Mouse (Mus musculus) splenic B cell, adult 2 months (primary cell): ENCODE data around the gene 3110040M04Rik.
A peak's percentile ranks its signal among the peaks of the same experiment; 100 is the strongest.
"Not testable (repeated sequence)": the region's sequence is repeated elsewhere in the genome, so short reads cannot be mapped to it uniquely, and the experiment has no call there.

ENCODE experiments used
- DNase-seq: peaks from one replicate; pipeline ENCODE4 v3.0.0-alpha.2; 2011; ENCODE audit warnings: low read depth, low spot score
- H3K27me3 ChIP-seq: 2 replicates; pipeline ENCODE4 v1.6.1; 2012; ENCODE audit warnings: mild to moderate bottlenecking, low read length, moderate library complexity, mixed read lengths; ENCODE audit not compliant: control insufficient read depth, poor library complexity, insufficient read depth, severe bottlenecking
- H3K36me3 ChIP-seq: 2 replicates; pipeline ENCODE4 v1.6.1; 2012; ENCODE audit warnings: mild to moderate bottlenecking, low read length, moderate library complexity, mixed read lengths; ENCODE audit not compliant: control insufficient read depth, poor library complexity, insufficient read depth, severe bottlenecking

3110040M04Rik gene

GRCm38 (mm10) chr1:151178505-151179083, 25.3 kb upstream of the 3110040M04Rik start:
- H3K36me3 ChIP-seq: no peaks in the 10 kb centered on the region
- DNase-seq: no peak
- H3K27me3 ChIP-seq: no peaks in the 10 kb centered on the region

GRCm38 (mm10) chr1:151180167-151180566, 23.8 kb upstream of the 3110040M04Rik start:
- DNase-seq: no peak
- no peaks in the 10 kb centered on the region for H3K27me3 ChIP-seq
- H3K36me3 ChIP-seq: no peaks in the 10 kb centered on the region

- not testable (repeated sequence) for H3K27me3 ChIP-seq, DNase-seq, H3K36me3 ChIP-seq
These were observed 21.7 kb upstream of the 3110040M04Rik start, which contains the start of gene Gm47985 for GRCm38 (mm10) chr1:151182266-151182665. Gm47985 (plus strand) TSS chr1:151182537.

- H3K36me3 ChIP-seq, H3K27me3 ChIP-seq, DNase-seq: not testable (repeated sequence)
These were observed 17.7 kb upstream of the 3110040M04Rik start for GRCm38 (mm10) chr1:151186186-151186585.

GRCm38 (mm10) chr1:151186879-151187424, 17.0 kb upstream of the 3110040M04Rik start:
- DNase-seq, H3K36me3 ChIP-seq, H3K27me3 ChIP-seq: not testable (repeated sequence)

- Histone ChIP-seq H3K36me3 (no peaks in the 10 kb centered on the region), H3K27me3 (no peaks in the 10 kb centered on the region)
- DNase-seq: peak; percentile 10
These were observed 15.5 kb upstream of the 3110040M04Rik start for GRCm38 (mm10) chr1:151188469-151188868.

- not testable (repeated sequence) for DNase-seq, H3K27me3 ChIP-seq, H3K36me3 ChIP-seq
These were observed 11.8 kb upstream of the 3110040M04Rik start, which contains the start of gene Gm8947 for GRCm38 (mm10) chr1:151192075-151192474. Gm8947 (plus strand) TSS chr1:151192376.

GRCm38 (mm10) chr1:151192739-151193138, 11.2 kb upstream of the 3110040M04Rik start:
- H3K36me3 ChIP-seq, DNase-seq, H3K27me3 ChIP-seq: not testable (repeated sequence)

GRCm38 (mm10) chr1:151195986-151196385, 7.9 kb upstream of the 3110040M04Rik start:
- not testable (repeated sequence) for DNase-seq

GRCm38 (mm10) chr1:151196690-151197089, 7.2 kb upstream of the 3110040M04Rik start:
- DNase-seq, H3K36me3 ChIP-seq, H3K27me3 ChIP-seq: not testable (repeated sequence)

More at GRCm38 (mm10) chr1:151195986-151196385, 7.9 kb upstream of the 3110040M04Rik start:
- H3K27me3 ChIP-seq, H3K36me3 ChIP-seq: not testable (repeated sequence)

GRCm38 (mm10) chr1:151198120-151198519, 5.8 kb upstream of the 3110040M04Rik start, which contains the start of gene Gm47995:
Gm47995 (plus strand) TSS chr1:151198448.
- not testable (repeated sequence) for DNase-seq, H3K27me3 ChIP-seq, H3K36me3 ChIP-seq

GRCm38 (mm10) chr1:151200620-151201019, 3.3 kb upstream of the 3110040M04Rik start:
- DNase-seq, H3K36me3 ChIP-seq: not testable (repeated sequence)

GRCm38 (mm10) chr1:151202771-151203170, 1.1 kb upstream of the 3110040M04Rik start:
- DNase-seq, H3K27me3 ChIP-seq, H3K36me3 ChIP-seq: not testable (repeated sequence)

More at GRCm38 (mm10) chr1:151200620-151201019, 3.3 kb upstream of the 3110040M04Rik start:
- H3K27me3 ChIP-seq: not testable (repeated sequence)

GRCm38 (mm10) chr1:151208493-151208892, 4.6 kb downstream of the 3110040M04Rik start:
- not testable (repeated sequence) for H3K36me3 ChIP-seq, DNase-seq, H3K27me3 ChIP-seq

GRCm38 (mm10) chr1:151208944-151209343, 5.0 kb downstream of the 3110040M04Rik start:
- not testable (repeated sequence) for DNase-seq, H3K36me3 ChIP-seq, H3K27me3 ChIP-seq
